ENCODE assay signal across 14 mouse cellular contexts in the genomic region with DNA sequence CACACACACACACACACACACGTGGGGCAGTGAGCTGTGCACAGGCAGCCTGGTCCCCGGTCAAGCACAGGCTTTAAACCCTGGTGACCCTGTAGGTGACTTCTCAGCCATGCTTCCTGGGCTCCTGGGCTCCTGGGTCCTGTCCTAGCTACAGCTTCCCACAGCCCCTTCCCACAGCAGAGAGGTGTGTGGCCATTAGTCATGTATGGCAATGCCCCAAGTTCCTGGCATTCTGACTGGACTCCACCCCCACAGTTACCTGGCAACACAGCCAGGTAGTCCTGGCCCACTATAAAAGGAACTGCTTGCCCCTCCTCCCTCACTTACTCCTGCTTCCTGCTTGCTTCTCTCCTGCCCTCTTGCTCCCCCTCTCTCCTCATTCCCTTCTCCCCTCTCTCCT.
DNase-seq lines count a peak whose midpoint lies in the region; ATAC-seq lines count a peak whose summit lies in the region.
"Had no signal": no experiment of that assay in that cellular context is flagged by ENCODE, and none has a peak within 500 bp of the region (broad histone marks: within the 10 kb centered on the region; RNA-seq: fewer than 3 reads in every experiment).

No protein-coding gene starts in this region.

- no peak for ATAC-seq in inflammation-experienced regulatory T-cells, adult 6 months
- ATAC-seq: forebrain, embryonic 14.5 days; Patski had no signal

- DNase-seq in urinary bladder, postnatal 14 days (ENCODE audit: low spot score) = peak; percentile 54
- DNase-seq in urinary bladder, adult 2 months (ENCODE audit: low spot score) = no peak
- peak; percentile 68 for DNase-seq in kidney, postnatal 14 days
- peak; percentile 57 for DNase-seq in lung, postnatal 10 days
- DNase-seq in adrenal gland, adult 18-20 months (ENCODE audit: low spot score in 2 of 2) = no peak
- DNase-seq in embryo, embryonic 10 days (ENCODE audit: low spot score) = no peak
- DNase-seq: adrenal gland, adult 8-10 months; cerebellum, postnatal 14 days; gastrocnemius, postnatal 10 days; liver, embryonic 13.5 days; thymus, adult 18-20 months had no signal

Comparison
In these comparisons a context has a peak if more than half of its experiments do, and no peak if none do; other contexts are left out.
1. DNase-seq: peak in urinary bladder, postnatal 14 days (single experiment), kidney, postnatal 14 days (single experiment) and lung, postnatal 10 days (single experiment); none in urinary bladder, adult 2 months (single experiment), adrenal gland, adult 18-20 months (0 of 2) and embryo, embryonic 10 days (single experiment).